Mouse (Mus musculus): ENCODE results near the gene Mcidas. TPM values are rescaled to one million over a fixed set of nuclear protein-coding genes. Genes with fewer than 3 reads are reported as not detected.

Mcidas gene
- polyA plus RNA-seq, 1 experiment from 2014 or later: 14.0 TPM

GRCm38 (mm10) chr13:113044876-113045275 is 51.2 kb downstream of the Mcidas start:
- peak overlapping the region; percentile 63 for H3K4me3 ChIP-seq (replicated peaks)
- 44% methylated on average over 3 of the region's 3 CpGs for WGBS
- H3K9me3 ChIP-seq (replicated peaks): no peaks in the 10 kb centered on the region
- peak overlapping the region; percentile 21; the same call in 1 of the 2 replicates for H3K9ac ChIP-seq
- no peak for ATAC-seq (ENCODE audit: insufficient number of reproducible peaks, low FRiP score, low TSS enrichment, low read depth)
- peaks cover 10% of the 10 kb centered on the region; the same call in 1 of the 2 replicates for H3K4me1 ChIP-seq
- 0 out of 2 replicates have a peak overlapping the region, but pooled peaks have one; percentile 93 for H3K27ac ChIP-seq (replicated peaks)
- H3K36me3 ChIP-seq: peaks cover 16% of the 10 kb centered on the region
- peak overlapping the region; percentile 56 for H3K4me2 ChIP-seq (replicated peaks)
- H3K27me3 ChIP-seq: no peaks in the 10 kb centered on the region

GRCm38 (mm10) chr13:113045458-113046110 is 51.9 kb downstream of the Mcidas start:
- Histone ChIP-seq H3K4me2 (replicated peaks) (peak overlapping the region; percentile 56), H3K27ac (replicated peaks) (peak overlapping the region; percentile 93), H3K4me3 (replicated peaks) (peak overlapping the region; percentile 63), H3K4me1 (peaks cover 10% of the 10 kb centered on the region; the same call in 1 of the 2 replicates), H3K27me3 (no peaks in the 10 kb centered on the region), H3K36me3 (peaks cover 16% of the 10 kb centered on the region), H3K9me3 (replicated peaks) (no peaks in the 10 kb centered on the region), H3K9ac (peak overlapping the region; percentile 55)
- ATAC-seq (ENCODE audit: insufficient number of reproducible peaks, low FRiP score, low TSS enrichment, low read depth): no peak
- WGBS: 9% methylated on average over 18 of the region's 18 CpGs

GRCm38 (mm10) chr13:113046211-113046883 is 52.7 kb downstream of the Mcidas start, which contains the start of gene Gpx8:
Gene Gpx8 (minus strand): TSS chr13:113046410.
- Histone ChIP-seq H3K36me3 (peaks cover 16% of the 10 kb centered on the region), H3K9me3 (replicated peaks) (no peaks in the 10 kb centered on the region), H3K9ac (peak within 1 kb of the TSS; percentile 55), H3K4me2 (replicated peaks) (peak within 1 kb of the TSS; percentile 56), H3K27me3 (no peaks in the 10 kb centered on the region), H3K4me1 (peaks cover 10% of the 10 kb centered on the region; the same call in 1 of the 2 replicates), H3K27ac (replicated peaks) (peak within 1 kb of the TSS; percentile 93), H3K4me3 (replicated peaks) (peak within 1 kb of the TSS; percentile 63)
- ATAC-seq (ENCODE audit: insufficient number of reproducible peaks, low FRiP score, low TSS enrichment, low read depth): peak; percentile 86
- WGBS: 3% methylated on average over 21 of the region's 21 CpGs

GRCm38 (mm10) chr13:113047018-113047417 is 53.4 kb downstream of the Mcidas start:
- peaks cover 10% of the 10 kb centered on the region; the same call in 1 of the 2 replicates for H3K4me1 ChIP-seq
- no peak overlapping the region for H3K27ac ChIP-seq (replicated peaks)
- H3K4me3 ChIP-seq (replicated peaks): 0 out of 2 replicates have a peak overlapping the region, but pooled peaks have one; percentile 63
- no peak overlapping the region for H3K9ac ChIP-seq
- no peak for ATAC-seq (ENCODE audit: insufficient number of reproducible peaks, low FRiP score, low TSS enrichment, low read depth)
- no peaks in the 10 kb centered on the region for H3K9me3 ChIP-seq (replicated peaks)
- H3K4me2 ChIP-seq (replicated peaks): peak overlapping the region; percentile 56
- no peaks in the 10 kb centered on the region for H3K27me3 ChIP-seq
- H3K36me3 ChIP-seq: peaks cover 12% of the 10 kb centered on the region

- Histone ChIP-seq H3K36me3 (peaks cover 8% of the 10 kb centered on the region), H3K27me3 (no peaks in the 10 kb centered on the region), H3K4me2 (replicated peaks) (no peak overlapping the region), H3K4me3 (replicated peaks) (no peak overlapping the region), H3K27ac (replicated peaks) (no peak overlapping the region), H3K4me1 (peaks cover 10% of the 10 kb centered on the region; the same call in 1 of the 2 replicates), H3K9me3 (replicated peaks) (no peaks in the 10 kb centered on the region), H3K9ac (no peak overlapping the region)
- ATAC-seq (ENCODE audit: insufficient number of reproducible peaks, low FRiP score, low TSS enrichment, low read depth): no peak
- 73% methylated on average over 3 of the region's 3 CpGs for WGBS
Observed at GRCm38 (mm10) chr13:113047647-113048046, 54.0 kb downstream of the Mcidas start.

MicroRNAs encoded within 50 kb of the gene (microRNA counts, 519-probe panel; counts per million panel counts)
- microRNA mmu-miR-449a (3,418 counts per million, percentile 80 among the panel's probes with 10 or more counts), microRNA mmu-miR-449b (not detected), microRNA mmu-miR-449c (not detected)

Small RNA genes lying within 50 kb of the gene (microRNA-seq; reads per million reads assigned to microRNA genes)
- 14,638 reads per million, percentile 96 among the genes with 10 or more reads in this experiment for gene Mir449a (ENCODE audit: borderline number of aligned reads)
- 21.0 reads per million, percentile 37 among the genes with 10 or more reads in this experiment for gene Mir449b (ENCODE audit: borderline number of aligned reads)
- 23.1 reads per million, percentile 38 among the genes with 10 or more reads in this experiment for gene Mir449c (ENCODE audit: borderline number of aligned reads)

Other genes starting within 250 kb of the Mcidas start
- 68.1 and 71.6 TPM in 2 replicates for gene Plpp1, start 193.1 kb upstream of the Mcidas start, polyA plus RNA-seq (2015; fragmentation: Nextera tagmentation; extraction: Ambion mirVana)
- 55.2 and 61.7 TPM in 2 replicates for gene Mtrex, start 66.4 kb upstream of the Mcidas start, polyA plus RNA-seq (2015; fragmentation: Nextera tagmentation; extraction: Ambion mirVana)
- gene Dhx29, start 66.4 kb upstream of the Mcidas start, polyA plus RNA-seq (2015; fragmentation: Nextera tagmentation; extraction: Ambion mirVana): 22.1 and 22.4 TPM in 2 replicates
- 10.8 and 26.9 TPM in 2 replicates for gene Ccno, start 6.0 kb upstream of the Mcidas start, polyA plus RNA-seq (2015; fragmentation: Nextera tagmentation; extraction: Ambion mirVana)
- gene Cdc20b, start 41.3 kb downstream of the Mcidas start, polyA plus RNA-seq (2015; fragmentation: Nextera tagmentation; extraction: Ambion mirVana): 3.1 and 8.1 TPM in 2 replicates
- 190 and 192 TPM in 2 replicates for gene Gpx8, start 52.6 kb downstream of the Mcidas start, polyA plus RNA-seq (2015; fragmentation: Nextera tagmentation; extraction: Ambion mirVana)
- gene Gzma, start 107.1 kb downstream of the Mcidas start, polyA plus RNA-seq (2015; fragmentation: Nextera tagmentation; extraction: Ambion mirVana): 0.39 TPM in 1 of 2 replicates, not detected in the other
- 2.7 and 3.1 TPM in 2 replicates for gene Esm1, start 215.8 kb downstream of the Mcidas start, polyA plus RNA-seq (2015; fragmentation: Nextera tagmentation; extraction: Ambion mirVana)
- gene Gzmk, start 232.1 kb downstream of the Mcidas start, polyA plus RNA-seq (2015; fragmentation: Nextera tagmentation; extraction: Ambion mirVana): not detected in 2 replicates

All from embryonic facial prominence, embryonic 15.5 days (tissue).